Mouse (Mus musculus) 3134 (cell line): ENCODE measurements around the gene Neurod4.

ENCODE experiments used
- DNase-seq: peaks from one replicate; pipeline ENCODE4 v3.0.0-alpha.2; 2011; ENCODE audit warnings: low spot score; ENCODE audit not compliant: insufficient read length; ENCODE audit errors: extremely low read depth

Neurod4 gene

DNA sequence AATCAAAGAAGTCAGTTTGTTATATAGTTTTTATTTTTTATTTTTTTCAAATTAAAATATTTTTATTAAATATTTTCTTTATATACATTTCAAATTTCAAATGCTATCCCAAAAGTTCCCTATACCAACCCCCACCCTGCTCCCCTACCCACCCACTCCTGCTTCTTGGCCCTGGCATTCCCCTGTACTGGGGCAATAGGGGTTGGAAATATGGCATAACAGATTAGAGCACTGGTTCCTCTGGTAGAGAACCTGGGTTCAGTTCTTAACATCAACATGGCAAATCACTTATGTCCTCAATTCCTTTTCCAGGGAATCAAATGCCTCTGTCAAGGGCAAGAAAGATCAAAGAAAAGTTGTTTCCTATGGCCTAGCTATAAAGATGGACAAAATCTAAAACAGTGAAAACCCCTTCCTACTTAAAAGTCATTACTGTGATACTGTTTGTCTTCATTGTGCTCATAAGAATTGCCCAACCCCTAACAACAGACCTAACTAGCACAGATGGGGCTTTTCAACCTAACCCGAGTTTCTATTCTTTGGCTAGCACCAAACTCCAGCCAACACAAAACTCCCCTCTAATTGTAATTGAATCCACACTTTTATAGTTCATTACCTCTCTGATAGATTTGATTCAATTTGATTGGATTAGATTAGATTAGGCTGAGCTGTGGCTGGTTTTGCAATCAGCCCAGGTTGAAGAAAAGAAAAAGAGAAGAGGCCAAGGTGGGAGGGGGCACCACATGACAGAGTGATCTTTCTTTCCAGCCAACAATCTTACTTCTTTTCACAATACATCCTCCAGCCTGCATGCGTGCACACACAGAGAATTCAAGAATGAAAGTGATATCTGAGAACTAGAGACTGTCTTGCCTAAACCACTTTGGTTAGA, 41.5 kb downstream of the Neurod4 start:
- DNase-seq = no peak

DNA sequence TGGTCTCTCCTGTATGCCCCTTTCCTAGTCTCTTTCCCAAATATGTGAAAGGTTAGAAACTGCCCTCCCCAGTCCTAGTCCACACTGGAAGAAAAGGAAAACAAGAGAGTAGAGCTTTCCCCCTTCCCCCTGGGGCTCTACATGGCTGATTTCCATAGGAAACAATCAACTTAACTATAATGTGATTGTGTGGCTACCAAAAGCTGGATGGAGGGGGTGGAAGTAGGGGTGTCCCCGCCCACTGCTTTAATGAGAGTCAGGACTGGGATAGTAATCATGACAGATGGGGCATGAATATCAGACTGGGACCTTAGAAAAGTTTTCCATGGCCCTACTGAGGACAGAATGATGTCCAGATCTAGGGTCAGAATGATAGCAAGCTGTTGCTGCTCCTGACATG, 45.5 kb downstream of the Neurod4 start:
- DNase-seq = no peak

DNA sequence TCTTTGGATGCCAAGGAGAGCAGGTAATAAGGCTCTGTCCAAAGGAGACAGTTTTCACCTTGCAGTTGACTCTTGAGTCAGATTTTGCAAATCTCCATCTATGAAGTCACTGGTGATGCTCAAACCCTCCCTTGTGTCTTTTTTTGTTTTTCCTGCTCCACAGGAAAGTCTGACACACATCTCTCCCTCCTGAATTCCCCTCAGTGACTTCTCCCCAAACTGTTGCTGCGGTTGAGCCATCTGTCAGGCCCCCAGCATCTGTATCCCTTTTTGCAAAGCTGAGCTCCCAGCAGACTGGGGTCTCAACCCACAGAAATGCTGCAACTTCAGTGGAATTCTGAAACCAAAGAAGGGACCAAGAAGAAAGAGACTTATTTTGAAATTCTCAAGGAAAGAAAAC, 47.9 kb downstream of the Neurod4 start:
- no peak for DNase-seq

DNA sequence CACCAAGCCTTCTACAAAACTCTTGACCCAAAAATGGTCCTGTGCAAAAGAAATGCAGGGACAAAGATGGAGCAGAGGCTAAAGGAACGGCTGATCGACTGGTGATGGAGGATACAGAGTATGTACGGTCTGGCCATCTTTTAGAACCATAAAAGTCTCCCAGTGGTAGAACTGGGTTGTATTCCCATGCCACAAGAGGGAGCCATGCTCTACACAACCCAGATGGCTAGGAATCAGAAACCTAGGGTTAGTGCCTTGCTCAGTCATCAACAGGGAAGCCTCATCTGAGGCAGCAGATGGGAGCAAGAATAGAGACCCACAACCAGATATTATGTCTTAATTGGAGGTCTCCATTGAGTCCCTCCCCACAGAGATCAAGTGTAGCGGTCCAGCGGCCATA, 50.5 kb downstream of the Neurod4 start:
- DNase-seq = no peak

DNA sequence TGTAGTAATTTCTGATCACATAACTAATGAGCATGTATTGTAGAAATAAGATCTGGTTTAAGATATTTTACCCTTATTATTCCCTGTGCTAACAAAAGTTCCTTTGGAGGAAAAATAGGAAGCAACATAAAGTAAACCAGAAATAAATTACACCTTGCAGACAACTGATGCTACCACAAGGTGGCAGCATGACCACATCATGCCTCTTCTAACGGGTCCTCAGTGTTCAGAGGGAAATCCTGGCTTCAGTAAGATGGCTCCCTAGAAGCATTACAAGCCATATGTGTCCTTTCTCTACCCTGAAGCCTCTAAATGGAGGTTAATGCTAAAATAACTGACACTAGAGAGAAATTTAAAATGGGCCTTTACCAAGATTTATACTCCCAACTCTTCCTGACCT, 51.8 kb downstream of the Neurod4 start:
- DNase-seq = peak; percentile 2

DNA sequence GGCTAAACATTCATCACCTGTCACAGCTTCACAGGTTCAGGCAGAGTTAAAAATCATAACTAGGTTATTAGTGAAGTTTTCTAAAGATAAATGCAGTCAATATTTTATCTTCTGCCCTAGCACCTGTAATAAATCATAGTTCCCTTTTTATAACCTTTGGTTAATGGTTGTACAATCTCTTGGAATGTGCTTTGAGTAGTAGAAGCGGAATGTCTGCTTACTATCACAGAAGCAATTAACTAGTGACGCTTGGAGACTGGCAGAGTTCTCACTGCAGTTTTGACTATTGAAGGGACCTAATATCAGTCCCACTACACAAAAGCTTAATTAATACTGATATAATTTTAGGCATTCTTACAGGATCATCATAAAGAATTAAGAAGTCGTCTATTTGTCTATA, 55.0 kb downstream of the Neurod4 start:
- no peak for DNase-seq
